Mouse (Mus musculus) heart, postnatal 0 days (tissue): ENCODE results near the gene Zc3h7a. TPM values are rescaled to one million over a fixed set of nuclear protein-coding genes. Genes with fewer than 3 reads are reported as not detected.
"Not testable (repeated sequence)": the region's sequence is repeated elsewhere in the genome, so short reads cannot be mapped to it uniquely, and the experiment has no call there.

Experiments used
- ATAC-seq: fragments of 200-750 bp; cut with Nextera tagmentation; 2 replicates; pipeline ENCODE4 v1.8.0; 2017; ENCODE audit warnings: low read depth, moderate number of reproducible peaks, moderate library complexity; ENCODE audit not compliant: insufficient read depth
- DNase-seq: peaks from one replicate; pipeline ENCODE4 v3.0.0-alpha.2; 2016; ENCODE audit warnings: low spot score
- H3K27ac ChIP-seq: fragments of 300-500 bp; sonication (generic); 2 replicates; pipeline ENCODE4 v1.5.1; 2014; ENCODE audit warnings: low read depth, mild to moderate bottlenecking
- H3K27me3 ChIP-seq: fragments of 300-500 bp; sonication (generic); 2 replicates; pipeline ENCODE4 v1.6.1; 2014; ENCODE audit warnings: low read length, mixed read lengths; ENCODE audit not compliant: control insufficient read depth, insufficient read depth
- H3K36me3 ChIP-seq: fragments of 300-500 bp; sonication (generic); replicated peaks from 2 replicates; pipeline ENCODE4 v1.6.1; 2014; ENCODE audit warnings: low read length, mixed read lengths; ENCODE audit not compliant: control insufficient read depth, insufficient read depth
- H3K4me1 ChIP-seq: fragments of 300-500 bp; sonication (generic); 2 replicates; pipeline ENCODE4 v1.6.1; 2014; ENCODE audit warnings: antibody characterized with exemption; ENCODE audit not compliant: control insufficient read depth, insufficient read depth
- H3K4me2 ChIP-seq: fragments of 300-500 bp; sonication (generic); 2 replicates; pipeline ENCODE4 v1.6.1; 2014; ENCODE audit warnings: low read depth, mild to moderate bottlenecking, low read length, moderate library complexity
- H3K4me3 ChIP-seq: fragments of 300-500 bp; sonication (generic); 2 replicates; pipeline ENCODE4 v1.5.1; 2014; ENCODE audit warnings: low read depth, low read length
- H3K9ac ChIP-seq: fragments of 300-500 bp; sonication (generic); replicated peaks from 2 replicates; pipeline ENCODE4 v1.6.1; 2014; ENCODE audit warnings: low read depth, low read length, mixed read lengths
- H3K9me3 ChIP-seq: fragments of 300-500 bp; sonication (generic); replicated peaks from 2 replicates; pipeline ENCODE4 v1.6.1; 2016; ENCODE audit warnings: low read length; ENCODE audit not compliant: control insufficient read depth
- CTCF ChIP-seq: IDR thresholded peaks from 2 replicates; pipeline ENCODE4 v1.5.1; 2016; ENCODE audit warnings: antibody characterized with exemption, control low read depth, low read depth
- EP300 ChIP-seq: IDR thresholded peaks from 2 replicates; pipeline ENCODE4 v1.6.1; 2016; ENCODE audit warnings: antibody characterized with exemption, low read depth
- WGBS: fragments of 180-500 bp; shearing (Covaris S2); extraction: QIAGEN DNeasy Blood & Tissue Kit; methylation state at CpG from one replicate; pipeline ENCODE4 v1.1.7; 2014; 5-methylcytosine and 5-hydroxymethylcytosine counted together
- polyA plus RNA-seq: library from polyadenylated mRNA; unstranded; fragments of >200 nt; fragmentation: Nextera tagmentation; extraction: Ambion mirVana; gene quantifications from 2 replicates; pipeline ENCODE4 v1.2.1, GENCODE M21; 2015
- total RNA-seq: library from RNA; depleted of rRNA; stranded (reverse); fragments of >200 nt; gene quantifications from 2 replicates; pipeline ENCODE4 v1.2.3, GENCODE M21; 2014; ENCODE audit warnings: low replicate concordance

The Zc3h7a gene
- total and polyA plus RNA-seq, 2 experiments from 2014 or later = 30.3 to 51.7 TPM

GRCm38 (mm10) chr16:11166431-11166830 lies 9.8 kb downstream of the Zc3h7a start:
- no peak overlapping the region for H3K9ac ChIP-seq

GRCm38 (mm10) chr16:11164695-11165255 lies 11.4 kb downstream of the Zc3h7a start:
- no peak overlapping the region for H3K27ac ChIP-seq
- no peak for ATAC-seq

More at GRCm38 (mm10) chr16:11166431-11166830, 9.8 kb downstream of the Zc3h7a start:
- H3K4me2 ChIP-seq = no peak overlapping the region
- DNase-seq = no peak
- H3K4me1 ChIP-seq = no peaks in the 10 kb centered on the region
- H3K4me3 ChIP-seq = no peak overlapping the region
- TF ChIP-seq EP300 (no peak), CTCF (no peak)
- no peaks in the 10 kb centered on the region for H3K9me3 ChIP-seq
- H3K27me3 ChIP-seq = no peaks in the 10 kb centered on the region
- no peak for ATAC-seq
- H3K36me3 ChIP-seq = peaks cover 20% of the 10 kb centered on the region
- WGBS = 75% methylated on average over 2 of the region's 2 CpGs
- no peak overlapping the region for H3K27ac ChIP-seq

DNA sequence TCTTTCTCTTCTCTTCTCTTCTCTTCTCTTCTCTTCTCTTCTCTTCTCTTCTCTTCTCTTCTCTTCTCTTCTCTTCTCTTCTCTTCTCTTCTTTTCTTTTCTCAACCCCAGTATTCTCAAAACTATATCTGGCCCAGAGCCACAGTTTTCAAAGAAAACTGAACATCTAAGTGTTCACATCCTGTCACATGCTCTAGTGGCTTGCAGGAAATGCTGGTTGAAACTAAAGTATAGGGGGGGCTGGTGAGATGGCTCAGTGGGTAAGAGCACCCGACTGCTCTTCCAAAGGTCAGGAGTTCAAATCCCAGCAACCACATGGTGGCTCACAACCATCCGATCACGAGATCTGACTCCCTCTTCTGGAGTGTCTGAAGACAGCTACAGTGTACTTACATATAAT lies 18.5 kb downstream of the Zc3h7a start:
- 40% methylated on average over 1 of the region's 3 CpGs for WGBS
- ATAC-seq, DNase-seq, H3K4me3 ChIP-seq, H3K4me2 ChIP-seq, H3K27me3 ChIP-seq, H3K27ac ChIP-seq, H3K9me3 ChIP-seq, H3K4me1 ChIP-seq, H3K9ac ChIP-seq: not testable (repeated sequence)
- H3K36me3 ChIP-seq = peaks cover 74% of the 10 kb centered on the region

More at GRCm38 (mm10) chr16:11164695-11165255, 11.4 kb downstream of the Zc3h7a start:
- 49% methylated on average over 3 of the region's 3 CpGs for WGBS
- Histone ChIP-seq H3K36me3 (peaks cover 25% of the 10 kb centered on the region), H3K4me2 (no peak overlapping the region), H3K9ac (no peak overlapping the region), H3K4me3 (no peak overlapping the region), H3K27me3 (no peaks in the 10 kb centered on the region), H3K9me3 (no peaks in the 10 kb centered on the region), H3K4me1 (no peaks in the 10 kb centered on the region)
- TF ChIP-seq CTCF (no peak), EP300 (no peak)
- DNase-seq = no peak

DNA sequence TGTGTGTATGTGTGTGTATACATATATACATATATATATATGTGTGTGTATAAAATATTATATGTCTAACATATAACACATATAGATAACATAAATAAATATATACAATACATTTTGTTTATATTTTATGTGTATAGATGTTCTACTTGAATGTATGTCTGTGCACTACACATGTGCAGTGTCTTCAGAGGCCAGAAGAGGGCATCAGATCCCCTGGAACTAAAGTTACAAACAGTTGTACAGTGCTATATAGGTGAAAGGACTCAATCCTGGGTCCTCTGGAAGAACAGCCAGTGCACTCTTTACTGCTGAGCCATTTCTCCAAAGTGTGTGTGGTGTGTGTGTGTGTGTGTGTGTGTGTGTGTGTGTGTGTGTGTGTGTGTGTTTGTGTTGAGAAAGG lies 21.7 kb downstream of the Zc3h7a start:
- no peak for DNase-seq
- H3K4me3 ChIP-seq = no peak overlapping the region
- no peak for TF ChIP-seq EP300
- TF ChIP-seq CTCF = no peak
- no peak overlapping the region for H3K9ac ChIP-seq
- no peak overlapping the region for H3K4me2 ChIP-seq
- H3K4me1 ChIP-seq = no peaks in the 10 kb centered on the region
- H3K36me3 ChIP-seq = peaks cover 89% of the 10 kb centered on the region
- H3K27ac ChIP-seq = no peak overlapping the region
- ATAC-seq = no peak
- no peaks in the 10 kb centered on the region for H3K9me3 ChIP-seq
- no peaks in the 10 kb centered on the region for H3K27me3 ChIP-seq

DNA sequence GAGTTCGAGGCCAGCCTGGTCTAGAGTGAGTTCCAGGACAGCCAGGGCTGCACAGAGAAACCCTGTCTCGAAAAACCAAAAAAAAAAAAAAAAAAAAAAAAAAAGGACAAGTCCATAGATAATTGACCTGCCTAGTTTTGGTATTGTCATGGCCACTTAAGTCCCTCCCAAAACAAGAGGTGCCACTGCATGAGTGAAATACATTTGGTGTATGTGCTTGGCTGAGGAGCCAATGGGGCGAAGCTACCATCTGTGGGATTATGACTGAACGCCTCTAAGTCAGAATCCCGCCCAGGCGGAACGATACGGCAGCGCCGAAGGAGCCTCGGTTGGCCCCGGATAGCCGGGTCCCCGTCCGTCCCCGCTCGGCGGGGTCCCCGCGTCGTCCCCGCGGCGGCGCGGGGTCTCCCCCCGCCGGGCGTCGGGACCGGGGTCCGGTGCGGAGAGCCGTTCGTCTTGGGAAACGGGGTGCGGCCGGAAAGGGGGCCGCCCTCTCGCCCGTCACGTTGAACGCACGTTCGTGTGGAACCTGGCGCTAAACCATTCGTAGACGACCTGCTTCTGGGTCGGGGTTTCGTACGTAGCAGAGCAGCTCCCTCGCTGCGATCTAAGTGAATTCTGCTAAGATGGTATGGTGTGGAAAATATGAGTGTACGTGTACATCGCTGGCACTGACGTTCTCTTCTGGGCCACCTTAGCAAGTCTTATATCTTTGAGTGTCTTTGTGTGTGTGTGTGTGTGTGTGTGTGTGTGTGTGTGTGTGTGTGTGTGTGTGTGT lies 32.3 kb downstream of the Zc3h7a start:
- not testable (repeated sequence) for H3K4me1 ChIP-seq, H3K4me2 ChIP-seq, H3K27ac ChIP-seq, H3K9me3 ChIP-seq, H3K9ac ChIP-seq, H3K27me3 ChIP-seq, DNase-seq, H3K4me3 ChIP-seq, ATAC-seq
- 29% methylated on average over 53 of the region's 56 CpGs for WGBS
- H3K36me3 ChIP-seq = peaks cover 72% of the 10 kb centered on the region
